ENCODE assay signal across 8 mouse cellular contexts in genomic region chr6:113427397-113427796, GRCm38 (mm10). TPM values are rescaled to one million over a fixed set of nuclear protein-coding genes. Genes with fewer than 3 reads are reported as not detected.
DNase-seq lines count a peak whose midpoint lies in the region; ATAC-seq and TF ChIP-seq lines count a peak whose summit lies in the region.
"Had no signal": no experiment of that assay in that cellular context is flagged by ENCODE, and none has a peak within 500 bp of the region (broad histone marks: within the 10 kb centered on the region; RNA-seq: fewer than 3 reads in every experiment).

No protein-coding gene starts in this region.

- 56% methylated on average over 3 of the region's 3 CpGs for WGBS in kidney, postnatal 0 days
- 57% methylated on average over 3 of the region's 3 CpGs for WGBS in kidney, embryonic 16.5 days
- WGBS in lung, embryonic 14.5 days: 61% methylated on average over 3 of the region's 3 CpGs

- TF ChIP-seq CTCF in kidney, postnatal 0 days (IDR thresholded peaks at IDR 0.05; ENCODE audit: low read depth): peak; percentile 79
- peak; percentile 78 for TF ChIP-seq CTCF in lung, embryonic 14.5 days (IDR thresholded peaks at IDR 0.05; ENCODE audit: low read depth)

- ATAC-seq in kidney, postnatal 0 days (replicated peaks; ENCODE audit: low FRiP score, low read depth): no peak
- ATAC-seq in kidney, embryonic 16.5 days (ENCODE audit: low FRiP score, low TSS enrichment): no peak
- peak; percentile 83 for ATAC-seq in common myeloid progenitor, adult 5-6 weeks (replicated peaks; ENCODE audit: low read depth, poor library complexity, severe bottlenecking)
- no peak for ATAC-seq in lung, embryonic 14.5 days (ENCODE audit: insufficient read depth)

- H3K9ac ChIP-seq in kidney, postnatal 0 days (ENCODE audit: low read depth, low read length): no peak overlapping the region
- no peak overlapping the region for H3K9ac ChIP-seq in kidney, embryonic 16.5 days (replicated peaks; ENCODE audit: low read length)
- H3K9ac ChIP-seq in ES-E14 (ENCODE audit: insufficient read depth, low read depth, low read length, poor library complexity, severe bottlenecking): no peak overlapping the region
- no peak overlapping the region for H3K9ac ChIP-seq in lung, embryonic 14.5 days
- H3K9ac ChIP-seq: neural tube, embryonic 12.5 days had no signal

- peak; percentile 67 for DNase-seq in kidney, postnatal 0 days (ENCODE audit: low spot score)
- DNase-seq in ES-E14 (ENCODE audit: low read depth, low spot score): peak; percentile 82
- DNase-seq in lung, embryonic 14.5 days: peak; percentile 62
- DNase-seq in thymus, postnatal 10 days (ENCODE audit: low spot score in 2 of 2): peak; percentile 28 to 57
- no peak for DNase-seq in urinary bladder, postnatal 10 days (ENCODE audit: low spot score)

- H3K4me3 ChIP-seq in kidney, postnatal 0 days (replicated peaks; ENCODE audit: low read depth, low read length): no peak overlapping the region
- no peak overlapping the region for H3K4me3 ChIP-seq in kidney, embryonic 16.5 days (ENCODE audit: low read length)
- no peak overlapping the region for H3K4me3 ChIP-seq in ES-E14 (ENCODE audit: insufficient read depth in 1 of 2, low read depth in 1 of 2, low read length in 2 of 2, poor library complexity in 1 of 2, severe bottlenecking in 1 of 2)
- H3K4me3 ChIP-seq in lung, embryonic 14.5 days (ENCODE audit: low read depth, low read length): no peak overlapping the region
- H3K4me3 ChIP-seq: neural tube, embryonic 12.5 days had no signal

- H3K9me3 ChIP-seq in kidney, postnatal 0 days (replicated peaks; ENCODE audit: low read length): no peaks in the 10 kb centered on the region
- H3K9me3 ChIP-seq in kidney, embryonic 16.5 days (ENCODE audit: low read length): peaks cover 4% of the 10 kb centered on the region; the same call in 1 of the 2 replicates
- H3K9me3 ChIP-seq in ES-E14 (ENCODE audit: control insufficient read depth, insufficient read depth, low read depth, low read length): no peaks in the 10 kb centered on the region
- H3K9me3 ChIP-seq in lung, embryonic 14.5 days (ENCODE audit: low read depth, low read length): no peaks in the 10 kb centered on the region

- no peaks in the 10 kb centered on the region for H3K36me3 ChIP-seq in kidney, postnatal 0 days (ENCODE audit: insufficient read depth, low read length)
- H3K36me3 ChIP-seq in kidney, embryonic 16.5 days (ENCODE audit: insufficient read depth, low read length): no peaks in the 10 kb centered on the region
- no peaks in the 10 kb centered on the region for H3K36me3 ChIP-seq in ES-E14 (ENCODE audit: control insufficient read depth, insufficient read depth, low read length, poor library complexity, severe bottlenecking)
- no peaks in the 10 kb centered on the region for H3K36me3 ChIP-seq in lung, embryonic 14.5 days (ENCODE audit: insufficient read depth)
- H3K36me3 ChIP-seq: neural tube, embryonic 12.5 days had no signal

- H3K4me1 ChIP-seq in kidney, postnatal 0 days (replicated peaks; ENCODE audit: insufficient read depth, low read length): no peaks in the 10 kb centered on the region
- H3K4me1 ChIP-seq in kidney, embryonic 16.5 days (ENCODE audit: insufficient read depth, low read length): no peaks in the 10 kb centered on the region
- 0 out of 4 replicates have a peak, but pooled peaks cover 0 to 2% of the 10 kb centered on the region in 2 experiments for H3K4me1 ChIP-seq in ES-E14 (ENCODE audit: control insufficient read depth in 2 of 2, insufficient read depth in 2 of 2, low read length in 2 of 2, poor library complexity in 1 of 2)
- H3K4me1 ChIP-seq in lung, embryonic 14.5 days (ENCODE audit: insufficient read depth): no peaks in the 10 kb centered on the region
- H3K4me1 ChIP-seq: neural tube, embryonic 12.5 days had no signal

- no peak overlapping the region for H3K27ac ChIP-seq in kidney, postnatal 0 days
- H3K27ac ChIP-seq in kidney, embryonic 16.5 days (ENCODE audit: low read length): no peak overlapping the region
- no peak overlapping the region for H3K27ac ChIP-seq in ES-E14 (ENCODE audit: insufficient read depth, low read depth, low read length, poor library complexity, severe bottlenecking)
- H3K27ac ChIP-seq in lung, embryonic 14.5 days (ENCODE audit: low read depth): no peak overlapping the region
- H3K27ac ChIP-seq: neural tube, embryonic 12.5 days had no signal

- in situ Hi-C loops in ES-E14 (cut with MboI; ENCODE audit: low sequenced_read_pairs in 2 of 2, unreplicated experiment in 2 of 2): no loop called here

- H3K4me2 ChIP-seq in kidney, postnatal 0 days (ENCODE audit: low read length): no peak overlapping the region
- H3K4me2 ChIP-seq in kidney, embryonic 16.5 days (replicated peaks; ENCODE audit: low read depth, low read length): no peak overlapping the region
- H3K4me2 ChIP-seq in lung, embryonic 14.5 days: no peak overlapping the region
- H3K4me2 ChIP-seq: neural tube, embryonic 12.5 days had no signal

- H3K27me3 ChIP-seq in kidney, postnatal 0 days (ENCODE audit: insufficient read depth, low read length): no peaks in the 10 kb centered on the region
- H3K27me3 ChIP-seq in kidney, embryonic 16.5 days (ENCODE audit: insufficient read depth, low read length): no peaks in the 10 kb centered on the region
- H3K27me3 ChIP-seq in lung, embryonic 14.5 days (ENCODE audit: insufficient read depth, low read length): no peaks in the 10 kb centered on the region

TF ChIP-seq in ES-E14, 5 proteins besides CTCF, POLR2A, EP300 and RAD21:
- no peak for TF ChIP-seq MAFK (IDR thresholded peaks at IDR 0.05; ENCODE audit: insufficient read depth, low read depth, low read length)
- TF ChIP-seq ZNF384 (IDR thresholded peaks at IDR 0.05; ENCODE audit: low read depth, low read length): no peak
- TF ChIP-seq ZC3H11A (IDR thresholded peaks at IDR 0.05; ENCODE audit: borderline replicate concordance, low read depth, low read length): no peak; the same call in 1 of the 2 replicates
- no peak for TF ChIP-seq HCFC1 (IDR thresholded peaks at IDR 0.05; ENCODE audit: borderline replicate concordance, insufficient read depth, low read length)
- no peak for TF ChIP-seq CHD2 (IDR thresholded peaks at IDR 0.05; ENCODE audit: low read depth, low read length)

RNA-seq across cellular contexts. Expression of gene Cidec, which starts 8.2 kb away (rescaled TPM):
- polyA plus RNA-seq in kidney, postnatal 0 days (2015; fragmentation: Nextera tagmentation; extraction: Ambion mirVana): 0.17 and 0.23 TPM in 2 replicates
- not detected in 2 replicates for polyA plus RNA-seq in kidney, embryonic 16.5 days (2015; fragmentation: Nextera tagmentation; extraction: Ambion mirVana)
- total RNA-seq in ES-E14 (2012; rRNA removed): 0.42 and 0.45 TPM in 2 replicates
- total RNA-seq in common myeloid progenitor, adult 5-6 weeks (2017): not detected in 2 replicates
- polyA plus RNA-seq in lung, embryonic 14.5 days (2014; fragmentation: Nextera tagmentation; extraction: Ambion mirVana): not detected in 2 replicates
- polyA plus RNA-seq: neural tube, embryonic 12.5 days had no signal

RNA-seq across cellular contexts. Expression of gene Rpusd3, which starts 8.3 kb away (rescaled TPM):
- 24.4 and 30.5 TPM in 2 replicates for polyA plus RNA-seq in kidney, postnatal 0 days (2015; fragmentation: Nextera tagmentation; extraction: Ambion mirVana)
- 31.5 and 31.7 TPM in 2 replicates for polyA plus RNA-seq in kidney, embryonic 16.5 days (2015; fragmentation: Nextera tagmentation; extraction: Ambion mirVana)
- total RNA-seq in ES-E14 (2012; rRNA removed): 34.5 and 42.3 TPM in 2 replicates
- total RNA-seq in common myeloid progenitor, adult 5-6 weeks (2017): 5.5 and 9.0 TPM in 2 replicates
- polyA plus RNA-seq in lung, embryonic 14.5 days (2014; fragmentation: Nextera tagmentation; extraction: Ambion mirVana): 15.7 and 18.8 TPM in 2 replicates

RNA-seq across cellular contexts. Expression of gene Jagn1, which starts 15.0 kb away (rescaled TPM):
- 111 and 114 TPM in 2 replicates for polyA plus RNA-seq in kidney, postnatal 0 days (2015; fragmentation: Nextera tagmentation; extraction: Ambion mirVana)
- 115 and 121 TPM in 2 replicates for polyA plus RNA-seq in kidney, embryonic 16.5 days (2015; fragmentation: Nextera tagmentation; extraction: Ambion mirVana)
- total RNA-seq in ES-E14 (2012; rRNA removed): 119 and 140 TPM in 2 replicates
- total RNA-seq in common myeloid progenitor, adult 5-6 weeks (2017): 28.6 and 32.7 TPM in 2 replicates
- 70.0 and 76.4 TPM in 2 replicates for polyA plus RNA-seq in lung, embryonic 14.5 days (2014; fragmentation: Nextera tagmentation; extraction: Ambion mirVana)

RNA-seq across cellular contexts. Expression of gene Il17re, which starts 30.9 kb away (rescaled TPM):
- polyA plus RNA-seq in kidney, postnatal 0 days (2015; fragmentation: Nextera tagmentation; extraction: Ambion mirVana): 10.9 and 11.1 TPM in 2 replicates
- polyA plus RNA-seq in kidney, embryonic 16.5 days (2015; fragmentation: Nextera tagmentation; extraction: Ambion mirVana): 10.0 and 10.1 TPM in 2 replicates
- 0.80 and 3.0 TPM in 2 replicates for total RNA-seq in ES-E14 (2012; rRNA removed)
- 1.6 and 2.6 TPM in 2 replicates for total RNA-seq in common myeloid progenitor, adult 5-6 weeks (2017)
- 12.0 and 12.2 TPM in 2 replicates for polyA plus RNA-seq in lung, embryonic 14.5 days (2014; fragmentation: Nextera tagmentation; extraction: Ambion mirVana)

RNA-seq across cellular contexts. Expression of gene Ttll3, which starts 38.3 kb away (rescaled TPM):
- polyA plus RNA-seq in kidney, postnatal 0 days (2015; fragmentation: Nextera tagmentation; extraction: Ambion mirVana): 1.5 and 2.0 TPM in 2 replicates
- 3.4 and 4.4 TPM in 2 replicates for polyA plus RNA-seq in kidney, embryonic 16.5 days (2015; fragmentation: Nextera tagmentation; extraction: Ambion mirVana)
- total RNA-seq in ES-E14 (2012; rRNA removed): 5.3 and 6.9 TPM in 2 replicates
- 0.78 and 1.4 TPM in 2 replicates for total RNA-seq in common myeloid progenitor, adult 5-6 weeks (2017)
- polyA plus RNA-seq in lung, embryonic 14.5 days (2014; fragmentation: Nextera tagmentation; extraction: Ambion mirVana): 2.2 and 2.5 TPM in 2 replicates
